Mouse (Mus musculus): ENCODE results near the gene Mtrex. TPM values are rescaled to one million over a fixed set of nuclear protein-coding genes. Genes with fewer than 3 reads are reported as not detected.

The Mtrex gene
- 10 to 100 TPM; 39.9 to 41.1 TPM for total RNA-seq (2021)

GRCm38 (mm10) chr13:112927287-112928001 is at the start of gene Mtrex, which contains the start of gene Dhx29:
Mtrex (minus strand) TSS chr13:112927398.
Dhx29 (plus strand) TSS chr13:112927454.
- DNase-seq (ENCODE audit: extremely low spot score in 1 of 2, low spot score in 2 of 2): peak; percentile 99
- intact Hi-C loops (cut with DNase I): loop anchor here (5.0 kb wide), 1 partner anchor 110 kb away; the partner anchor contains the start of gene Cdc20b

- DNase-seq (ENCODE audit: extremely low spot score in 1 of 2, low spot score in 2 of 2): peak in 1 of 2 experiments; percentile 32
- intact Hi-C loops (cut with DNase I): no loop called here
Measured at GRCm38 (mm10) chr13:112976720-112977119, 49.5 kb upstream of the Mtrex start.

GRCm38 (mm10) chr13:112967267-112967666 is 40.1 kb upstream of the Mtrex start:
- DNase-seq (ENCODE audit: extremely low spot score in 1 of 2, low spot score in 2 of 2): no peak
- intact Hi-C loops (cut with DNase I): loop anchor here (10.0 kb wide), 1 partner anchor 72 kb away; no protein-coding TSS in a partner anchor

- intact Hi-C loops (cut with DNase I): loop anchor here (10.0 kb wide), 1 partner anchor 70 kb away; no protein-coding TSS in a partner anchor
- no peak for DNase-seq (ENCODE audit: extremely low spot score in 1 of 2, low spot score in 2 of 2)
Measured at GRCm38 (mm10) chr13:112964421-112964820, 37.2 kb upstream of the Mtrex start.

GRCm38 (mm10) chr13:112963081-112963480 is 35.9 kb upstream of the Mtrex start:
- DNase-seq (ENCODE audit: extremely low spot score in 1 of 2, low spot score in 2 of 2): no peak
- intact Hi-C loops (cut with DNase I): loop anchor here (10.0 kb wide), 1 partner anchor 68 kb away; no protein-coding TSS in a partner anchor

- intact Hi-C loops (cut with DNase I): no loop called here
- DNase-seq (ENCODE audit: extremely low spot score in 1 of 2, low spot score in 2 of 2): peak in 1 of 2 experiments; percentile 23
Measured at GRCm38 (mm10) chr13:112954067-112954466, 26.9 kb upstream of the Mtrex start.

- intact Hi-C loops (cut with DNase I): no loop called here
- DNase-seq (ENCODE audit: extremely low spot score in 1 of 2, low spot score in 2 of 2): no peak
Measured at GRCm38 (mm10) chr13:112945900-112946299, 18.7 kb upstream of the Mtrex start.

- intact Hi-C loops (cut with DNase I): no loop called here
- DNase-seq (ENCODE audit: extremely low spot score in 1 of 2, low spot score in 2 of 2): no peak
Measured at GRCm38 (mm10) chr13:112945312-112945711, 18.1 kb upstream of the Mtrex start.

GRCm38 (mm10) chr13:112941879-112942330 is 14.7 kb upstream of the Mtrex start:
- DNase-seq (ENCODE audit: extremely low spot score in 1 of 2, low spot score in 2 of 2): no peak
- intact Hi-C loops (cut with DNase I): no loop called here

- intact Hi-C loops (cut with DNase I): no loop called here
- DNase-seq (ENCODE audit: extremely low spot score in 1 of 2, low spot score in 2 of 2): no peak
Measured at GRCm38 (mm10) chr13:112938130-112938529, 10.9 kb upstream of the Mtrex start.

GRCm38 (mm10) chr13:112928038-112928668 is 955 bp upstream of the Mtrex start:
- intact Hi-C loops (cut with DNase I): loop anchor here (5.0 kb wide), 1 partner anchor 109 kb away; the partner anchor contains the start of gene Cdc20b
- DNase-seq (ENCODE audit: extremely low spot score in 1 of 2, low spot score in 2 of 2): no peak

GRCm38 (mm10) chr13:112926796-112927195 is 402 bp downstream of the Mtrex start:
- DNase-seq (ENCODE audit: extremely low spot score in 1 of 2, low spot score in 2 of 2): peak in 1 of 2 experiments; percentile 37
- intact Hi-C loops (cut with DNase I): loop anchor here (5.0 kb wide), 1 partner anchor 111 kb away; the partner anchor contains the start of gene Cdc20b

- intact Hi-C loops (cut with DNase I): loop anchor here (5.0 kb wide), 1 partner anchor 111 kb away; the partner anchor contains the start of gene Cdc20b
- DNase-seq (ENCODE audit: extremely low spot score in 1 of 2, low spot score in 2 of 2): no peak
Measured at GRCm38 (mm10) chr13:112925976-112926375, 1.2 kb downstream of the Mtrex start.

GRCm38 (mm10) chr13:112925266-112925665 is 1.9 kb downstream of the Mtrex start:
- DNase-seq (ENCODE audit: extremely low spot score in 1 of 2, low spot score in 2 of 2): no peak
- intact Hi-C loops (cut with DNase I): loop anchor here (5.0 kb wide), 1 partner anchor 112 kb away; the partner anchor contains the start of gene Cdc20b

- no peak for DNase-seq (ENCODE audit: extremely low spot score in 1 of 2, low spot score in 2 of 2)
- intact Hi-C loops (cut with DNase I): no loop called here
Measured at GRCm38 (mm10) chr13:112920906-112921305, 6.3 kb downstream of the Mtrex start.

- intact Hi-C loops (cut with DNase I): no loop called here
- DNase-seq (ENCODE audit: extremely low spot score in 1 of 2, low spot score in 2 of 2): no peak
Measured at GRCm38 (mm10) chr13:112919141-112919865, 7.9 kb downstream of the Mtrex start.

GRCm38 (mm10) chr13:112910434-112910833 is 16.8 kb downstream of the Mtrex start:
- intact Hi-C loops (cut with DNase I): no loop called here

GRCm38 (mm10) chr13:112909663-112910062 is 17.5 kb downstream of the Mtrex start:
- intact Hi-C loops (cut with DNase I): loop anchor here (5.0 kb wide), 1 partner anchor 237 kb away; no protein-coding TSS in a partner anchor
- DNase-seq (ENCODE audit: extremely low spot score in 1 of 2, low spot score in 2 of 2): peak; percentile 8 to 20

More at GRCm38 (mm10) chr13:112910434-112910833, 16.8 kb downstream of the Mtrex start:
- peak in 1 of 2 experiments; percentile 3 for DNase-seq (ENCODE audit: extremely low spot score in 1 of 2, low spot score in 2 of 2)

- DNase-seq (ENCODE audit: extremely low spot score in 1 of 2, low spot score in 2 of 2): no peak
- intact Hi-C loops (cut with DNase I): no loop called here
Measured at GRCm38 (mm10) chr13:112902176-112902575, 25.0 kb downstream of the Mtrex start.

All from left cerebral cortex, postnatal 10 days (tissue).